Mouse (Mus musculus) embryonic fibroblast, embryonic 13.5 days (primary cell): ENCODE measurements around the gene Camk1g. TPM values are rescaled to one million over a fixed set of nuclear protein-coding genes. Genes with fewer than 3 reads are reported as not detected.

Experiments
- H3K27ac ChIP-seq: 2 replicates; pipeline ENCODE4 v1.5.1; 2012; ENCODE audit warnings: low read length, control low read depth, inconsistent platforms; ENCODE audit not compliant: insufficient read depth
- H3K4me1 ChIP-seq: 2 replicates; pipeline ENCODE4 v1.6.1; 2011; ENCODE audit warnings: low read length; ENCODE audit not compliant: control insufficient read depth, insufficient read depth
- H3K4me3 ChIP-seq: 2 replicates; pipeline ENCODE4 v1.5.1; 2011; ENCODE audit warnings: mild to moderate bottlenecking, control low read depth, low read length; ENCODE audit not compliant: insufficient read depth
- CTCF ChIP-seq: IDR thresholded peaks from 2 replicates; pipeline ENCODE4 v1.5.1; 2011; ENCODE audit warnings: mild to moderate bottlenecking, control low read depth, low read length, moderate library complexity, borderline replicate concordance; ENCODE audit not compliant: insufficient read depth
- POLR2A ChIP-seq: IDR thresholded peaks from 2 replicates; pipeline ENCODE4 v1.6.1; 2011; ENCODE audit warnings: low read depth, mild to moderate bottlenecking, control low read depth, low read length, moderate library complexity
- polyA plus RNA-seq: library from polyadenylated mRNA; stranded (reverse); fragments of >200 nt; gene quantifications from 2 replicates; pipeline ENCODE4 v1.2.4, GENCODE M21; 2011; ENCODE audit warnings: low read depth; ENCODE audit not compliant: missing spikeins, insufficient read length

Camk1g gene
- polyA plus RNA-seq, 1 experiment, result not detected

DNA sequence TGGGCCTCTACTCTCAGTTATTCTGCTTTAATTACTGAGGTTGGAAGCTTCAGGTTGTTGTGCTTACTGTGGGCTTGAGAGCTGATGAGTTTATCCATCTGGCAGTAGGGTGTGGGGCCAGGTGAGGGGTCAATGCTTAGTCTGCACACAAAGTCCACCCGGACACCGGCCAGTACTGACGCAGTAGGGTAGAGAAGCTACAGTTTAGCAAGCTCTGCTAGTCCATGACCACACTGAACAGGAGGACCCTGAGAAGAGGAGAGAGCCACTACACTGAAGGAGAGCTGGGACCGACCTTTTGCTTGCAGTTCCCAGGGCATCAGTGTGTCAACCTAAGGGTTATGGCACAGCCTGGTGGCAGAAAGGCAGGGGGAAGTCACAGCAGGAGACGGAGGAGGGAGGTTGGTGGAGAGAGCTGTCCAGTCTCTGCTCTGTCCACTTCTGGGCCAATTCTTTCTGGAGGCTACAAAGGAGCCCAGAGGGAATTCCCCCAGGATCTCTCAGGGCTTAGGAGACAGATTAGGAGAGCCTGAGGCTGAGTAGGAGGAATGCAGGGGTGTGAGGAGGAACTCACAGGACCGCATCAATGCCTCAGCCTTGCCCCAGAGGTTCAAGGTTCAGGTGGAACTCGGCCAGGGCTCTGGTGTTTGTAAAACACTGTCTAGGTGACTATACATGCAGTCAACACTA lies 43.5 kb downstream of the Camk1g start:
- TF ChIP-seq CTCF (no peak), POLR2A (no peak)
- H3K27ac ChIP-seq, result no peak overlapping the region
- H3K4me1 ChIP-seq, result no peaks in the 10 kb centered on the region
- H3K4me3 ChIP-seq, result no peak overlapping the region

GRCm38 (mm10) chr1:193325891-193326290 lies 44.2 kb downstream of the Camk1g start:
- Histone ChIP-seq H3K27ac (no peak overlapping the region), H3K4me3 (no peak overlapping the region), H3K4me1 (no peaks in the 10 kb centered on the region)
- no peak for TF ChIP-seq POLR2A
- no peak for TF ChIP-seq CTCF

GRCm38 (mm10) chr1:193324224-193324623 lies 45.9 kb downstream of the Camk1g start:
- TF ChIP-seq CTCF (peak; percentile 54; the same call in 1 of the 2 replicates), POLR2A (no peak)
- no peaks in the 10 kb centered on the region; the same call in 1 of the 2 replicates for H3K4me1 ChIP-seq
- H3K4me3 ChIP-seq, result no peak overlapping the region
- H3K27ac ChIP-seq, result no peak overlapping the region

DNA sequence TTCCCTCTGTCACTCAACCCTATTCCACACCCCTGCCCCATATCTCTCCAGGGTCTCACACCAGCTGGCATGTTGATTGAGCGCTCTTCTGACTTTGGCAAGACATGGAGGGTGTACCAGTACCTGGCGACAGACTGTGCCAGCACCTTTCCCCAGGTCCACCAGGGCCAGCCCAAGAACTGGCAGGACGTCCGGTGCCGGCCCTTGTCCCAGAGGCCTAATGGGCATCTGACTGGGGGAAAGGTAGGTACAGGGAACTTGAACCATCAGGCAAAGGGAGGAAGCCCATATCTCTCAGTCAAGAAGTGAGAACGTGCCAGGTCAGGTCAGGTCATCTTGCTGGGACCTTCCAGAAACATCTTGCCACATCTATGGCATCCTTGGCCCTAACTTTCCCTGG lies 46.4 kb downstream of the Camk1g start:
- no peak for TF ChIP-seq CTCF
- TF ChIP-seq POLR2A, result no peak
- Histone ChIP-seq H3K4me3 (no peak overlapping the region), H3K4me1 (no peaks in the 10 kb centered on the region; the same call in 1 of the 2 replicates), H3K27ac (no peak overlapping the region)

DNA sequence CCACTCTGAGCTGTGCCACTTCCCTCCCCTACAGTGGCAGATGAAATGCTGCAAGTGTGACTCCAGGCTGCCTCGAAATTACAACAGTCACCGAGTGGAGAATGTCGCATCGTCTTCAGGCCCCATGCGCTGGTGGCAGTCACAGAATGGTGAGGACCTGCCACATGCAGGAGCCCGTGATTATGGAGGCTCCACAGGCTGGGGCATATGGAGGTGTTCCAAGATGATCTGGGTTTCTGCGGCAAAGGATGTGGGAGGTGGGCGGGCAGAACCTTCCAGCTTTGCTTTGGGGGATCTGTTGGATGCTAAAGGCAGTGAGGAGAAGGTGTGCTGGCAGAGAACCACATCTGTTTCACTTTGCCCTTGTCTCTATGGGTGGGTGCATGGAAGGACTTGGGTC lies 49.7 kb downstream of the Camk1g start:
- Histone ChIP-seq H3K4me3 (no peak overlapping the region), H3K4me1 (no peaks in the 10 kb centered on the region; the same call in 1 of the 2 replicates), H3K27ac (no peak overlapping the region)
- no peak for TF ChIP-seq CTCF
- TF ChIP-seq POLR2A, result no peak

- Histone ChIP-seq H3K4me1 (no peaks in the 10 kb centered on the region; the same call in 1 of the 2 replicates), H3K4me3 (no peak overlapping the region), H3K27ac (no peak overlapping the region)
- TF ChIP-seq POLR2A (no peak), CTCF (no peak)
These were observed 50.4 kb downstream of the Camk1g start for GRCm38 (mm10) chr1:193319721-193320120.

DNA sequence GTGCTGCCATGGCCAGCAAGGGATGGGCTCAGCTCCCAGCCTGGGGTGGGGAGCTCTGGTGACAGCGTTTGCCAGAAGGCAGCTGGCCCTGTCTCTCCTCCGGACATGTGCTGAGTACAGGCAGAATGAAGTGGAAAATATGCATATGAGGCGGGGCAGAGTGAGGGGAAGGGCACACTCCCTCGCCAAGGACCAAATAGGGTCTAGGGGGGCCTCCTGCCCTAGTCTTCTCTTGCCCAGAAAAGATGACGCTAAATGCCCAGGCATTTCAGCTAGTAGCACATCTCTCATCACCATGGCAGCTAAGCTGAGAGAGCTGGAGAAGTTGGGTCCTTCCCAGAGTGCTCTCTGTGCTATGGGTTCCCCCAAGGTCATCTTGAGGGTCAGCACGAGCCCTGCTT lies 52.9 kb downstream of the Camk1g start:
- no peak overlapping the region for H3K4me3 ChIP-seq
- H3K27ac ChIP-seq, result no peak overlapping the region
- no peaks in the 10 kb centered on the region; the same call in 1 of the 2 replicates for H3K4me1 ChIP-seq
- TF ChIP-seq POLR2A, result no peak
- no peak for TF ChIP-seq CTCF

- H3K4me1 ChIP-seq, result no peaks in the 10 kb centered on the region; the same call in 1 of the 2 replicates
- H3K4me3 ChIP-seq, result no peak overlapping the region
- TF ChIP-seq CTCF (no peak), POLR2A (no peak)
- H3K27ac ChIP-seq, result no peak overlapping the region
These were observed 53.7 kb downstream of the Camk1g start for GRCm38 (mm10) chr1:193316358-193316750.

- no peak for TF ChIP-seq POLR2A
- no peak for TF ChIP-seq CTCF
- Histone ChIP-seq H3K27ac (no peak overlapping the region), H3K4me1 (no peaks in the 10 kb centered on the region; the same call in 1 of the 2 replicates), H3K4me3 (no peak overlapping the region)
These were observed 54.3 kb downstream of the Camk1g start for GRCm38 (mm10) chr1:193315705-193316357.

GRCm38 (mm10) chr1:193311596-193311995 lies 58.5 kb downstream of the Camk1g start:
- Histone ChIP-seq H3K4me3 (no peak overlapping the region), H3K27ac (no peak overlapping the region), H3K4me1 (no peaks in the 10 kb centered on the region)
- TF ChIP-seq CTCF, result no peak
- no peak for TF ChIP-seq POLR2A
